Mouse (Mus musculus): Measurements from ENCODE around the gene Dscam.

GRCm38 (mm10) chr16:96754381-96754780 is 416.2 kb downstream of the Dscam start:
- no peak for TF ChIP-seq CTCF (IDR thresholded peaks at IDR 0.05; ENCODE audit: low read depth)
- no peak for TF ChIP-seq EP300 (IDR thresholded peaks at IDR 0.05; ENCODE audit: low read depth)

Measured in heart, postnatal 0 days (tissue).